Mouse (Mus musculus) hindbrain, embryonic 13.5 days (tissue): ENCODE results near the gene Sh3bp2. TPM values are rescaled to one million over a fixed set of nuclear protein-coding genes. Genes with fewer than 3 reads are reported as not detected.
A peak's percentile ranks its signal among the peaks of the same experiment; 100 is the strongest.
"Not testable (repeated sequence)": the region's sequence is repeated elsewhere in the genome, so short reads cannot be mapped to it uniquely, and the experiment has no call there.

Source experiments
- ATAC-seq: fragments of 200-750 bp; cut with Nextera tagmentation; 2 replicates; pipeline ENCODE4 v1.8.0; 2017; ENCODE audit warnings: moderate TSS enrichment; ENCODE audit not compliant: low FRiP score
- H3K27ac ChIP-seq: fragments of 300-500 bp; sonication (generic); 2 replicates; pipeline ENCODE4 v1.5.1; 2015; ENCODE audit warnings: inconsistent platforms, mild to moderate bottlenecking, moderate library complexity
- H3K27me3 ChIP-seq: fragments of 300-500 bp; sonication (generic); 2 replicates; pipeline ENCODE4 v1.6.1; 2015; ENCODE audit warnings: mild to moderate bottlenecking, inconsistent platforms
- H3K36me3 ChIP-seq: fragments of 300-500 bp; sonication (generic); 2 replicates; pipeline ENCODE4 v1.6.1; 2015; ENCODE audit warnings: mild to moderate bottlenecking, inconsistent platforms
- H3K4me1 ChIP-seq: fragments of 300-500 bp; sonication (generic); replicated peaks from 2 replicates; pipeline ENCODE4 v1.6.1; 2015; ENCODE audit warnings: inconsistent platforms
- H3K4me2 ChIP-seq: fragments of 300-500 bp; sonication (generic); 2 replicates; pipeline ENCODE4 v1.6.1; 2015; ENCODE audit warnings: inconsistent platforms, mild to moderate bottlenecking, moderate library complexity
- H3K4me3 ChIP-seq: fragments of 300-500 bp; sonication (generic); 2 replicates; pipeline ENCODE4 v1.5.1; 2015; ENCODE audit warnings: mild to moderate bottlenecking, inconsistent platforms
- H3K9ac ChIP-seq: fragments of 300-500 bp; sonication (generic); 2 replicates; pipeline ENCODE4 v1.6.1; 2015; ENCODE audit warnings: mild to moderate bottlenecking, inconsistent platforms
- H3K9me3 ChIP-seq: fragments of 300-500 bp; sonication (generic); 2 replicates; pipeline ENCODE4 v1.6.1; 2016; ENCODE audit warnings: inconsistent platforms
- WGBS: fragments of 180-500 bp; shearing (Covaris S2); methylation state at CpG from one replicate; pipeline ENCODE4 v1.1.7; 2015; 5-methylcytosine and 5-hydroxymethylcytosine counted together
- polyA plus RNA-seq: library from polyadenylated mRNA; unstranded; fragments of >200 nt; fragmentation: Nextera tagmentation; extraction: Ambion mirVana; gene quantifications from 2 replicates; pipeline ENCODE4 v1.2.1, GENCODE M21; 2015

Gene Sh3bp2
- polyA plus RNA-seq, 1 experiment from 2014 or later, result 17.1 TPM

GRCm38 (mm10) chr5:34578038-34578655, 52.5 kb downstream of the Sh3bp2 start:
- Histone ChIP-seq H3K4me3 (no peak overlapping the region), H3K27ac (no peak overlapping the region), H3K27me3 (no peaks in the 10 kb centered on the region), H3K36me3 (peaks cover 7% of the 10 kb centered on the region), H3K4me1 (peaks cover 30% of the 10 kb centered on the region), H3K9ac (no peak overlapping the region), H3K4me2 (no peak overlapping the region), H3K9me3 (no peaks in the 10 kb centered on the region)
- ATAC-seq, result no peak
- 96% methylated on average over 7 of the region's 7 CpGs for WGBS

- no peaks in the 10 kb centered on the region for H3K27me3 ChIP-seq
- 93% methylated on average over 3 of the region's 3 CpGs for WGBS
- H3K9ac ChIP-seq, result no peak overlapping the region
- H3K9me3 ChIP-seq, result no peaks in the 10 kb centered on the region
- ATAC-seq, result no peak
- H3K4me2 ChIP-seq, result no peak overlapping the region
- peaks cover 7% of the 10 kb centered on the region for H3K36me3 ChIP-seq
- H3K4me3 ChIP-seq, result no peak overlapping the region
- peaks cover 30% of the 10 kb centered on the region for H3K4me1 ChIP-seq
- H3K27ac ChIP-seq, result no peak overlapping the region
Observed at GRCm38 (mm10) chr5:34579377-34579776, 53.7 kb downstream of the Sh3bp2 start.

- peak overlapping the region; percentile 71 for H3K27ac ChIP-seq
- H3K36me3 ChIP-seq, H3K9me3 ChIP-seq, H3K4me2 ChIP-seq, H3K9ac ChIP-seq, H3K27me3 ChIP-seq, H3K4me3 ChIP-seq: not testable (repeated sequence)
- H3K4me1 ChIP-seq, result peaks cover 15% of the 10 kb centered on the region
- 52% methylated on average over 9 of the region's 10 CpGs for WGBS
- peak; percentile 82 for ATAC-seq
Observed at GRCm38 (mm10) chr5:34581671-34582313, 56.2 kb downstream of the Sh3bp2 start.

- ATAC-seq, result no peak
- Histone ChIP-seq H3K27me3 (no peaks in the 10 kb centered on the region), H3K36me3 (peaks cover 6% of the 10 kb centered on the region), H3K9me3 (no peaks in the 10 kb centered on the region), H3K4me3 (no peak overlapping the region), H3K4me2 (no peak overlapping the region), H3K9ac (no peak overlapping the region), H3K27ac (peak overlapping the region; percentile 71), H3K4me1 (peaks cover 16% of the 10 kb centered on the region)
- WGBS, result 82% methylated on average over 5 of the region's 5 CpGs
Observed at GRCm38 (mm10) chr5:34582314-34582675, 56.7 kb downstream of the Sh3bp2 start.

- no peak overlapping the region for H3K27ac ChIP-seq
- no peak overlapping the region for H3K4me2 ChIP-seq
- H3K9me3 ChIP-seq, result no peaks in the 10 kb centered on the region
- peaks cover 23% of the 10 kb centered on the region for H3K4me1 ChIP-seq
- ATAC-seq, result no peak
- no peaks in the 10 kb centered on the region for H3K27me3 ChIP-seq
- no peak overlapping the region for H3K9ac ChIP-seq
- H3K36me3 ChIP-seq, result no peaks in the 10 kb centered on the region
- 80% methylated on average over 5 of the region's 5 CpGs for WGBS
- no peak overlapping the region for H3K4me3 ChIP-seq
Observed at GRCm38 (mm10) chr5:34585216-34585615, 59.6 kb downstream of the Sh3bp2 start.

GRCm38 (mm10) chr5:34587881-34588280, 62.2 kb downstream of the Sh3bp2 start:
- H3K36me3 ChIP-seq, result no peaks in the 10 kb centered on the region
- H3K4me3 ChIP-seq, result no peak overlapping the region
- no peaks in the 10 kb centered on the region for H3K9me3 ChIP-seq
- H3K27ac ChIP-seq, result no peak overlapping the region
- peaks cover 29% of the 10 kb centered on the region for H3K4me1 ChIP-seq
- no peaks in the 10 kb centered on the region for H3K27me3 ChIP-seq
- WGBS, result 91% methylated on average over 5 of the region's 5 CpGs
- no peak for ATAC-seq
- H3K4me2 ChIP-seq, result no peak overlapping the region
- no peak overlapping the region for H3K9ac ChIP-seq

GRCm38 (mm10) chr5:34590059-34590458, 64.4 kb downstream of the Sh3bp2 start:
- peaks cover 29% of the 10 kb centered on the region for H3K4me1 ChIP-seq
- no peak overlapping the region for H3K9ac ChIP-seq
- H3K27me3 ChIP-seq, result no peaks in the 10 kb centered on the region
- no peaks in the 10 kb centered on the region for H3K9me3 ChIP-seq
- H3K36me3 ChIP-seq, result peaks cover 6% of the 10 kb centered on the region
- ATAC-seq, result no peak
- no peak overlapping the region for H3K4me2 ChIP-seq
- no peak overlapping the region for H3K4me3 ChIP-seq
- H3K27ac ChIP-seq, result no peak overlapping the region
- WGBS, result 13% methylated on average over 5 of the region's 5 CpGs

GRCm38 (mm10) chr5:34590702-34591101, 65.1 kb downstream of the Sh3bp2 start:
- Histone ChIP-seq H3K27ac (no peak overlapping the region), H3K4me2 (no peak overlapping the region), H3K4me3 (no peak overlapping the region), H3K9ac (no peak overlapping the region; the same call in 1 of the 2 replicates), H3K9me3 (no peaks in the 10 kb centered on the region), H3K4me1 (peaks cover 29% of the 10 kb centered on the region), H3K36me3 (peaks cover 6% of the 10 kb centered on the region), H3K27me3 (no peaks in the 10 kb centered on the region)
- no peak for ATAC-seq
- 39% methylated on average over 4 of the region's 4 CpGs for WGBS

- WGBS, result 17% methylated on average over 5 of the region's 5 CpGs
- 0 out of 2 replicates have a peak overlapping the region, but pooled peaks have one; percentile 37 for H3K27ac ChIP-seq
- H3K4me1 ChIP-seq, result peaks cover 27% of the 10 kb centered on the region
- H3K36me3 ChIP-seq, result peaks cover 6% of the 10 kb centered on the region
- no peaks in the 10 kb centered on the region for H3K9me3 ChIP-seq
- ATAC-seq, result no peak
- no peak overlapping the region for H3K4me3 ChIP-seq
- no peak overlapping the region for H3K9ac ChIP-seq
- H3K4me2 ChIP-seq, result no peak overlapping the region
- no peaks in the 10 kb centered on the region for H3K27me3 ChIP-seq
Observed at GRCm38 (mm10) chr5:34591388-34592004, 65.9 kb downstream of the Sh3bp2 start.

- H3K9ac ChIP-seq, H3K9me3 ChIP-seq, ATAC-seq, H3K4me3 ChIP-seq, H3K4me2 ChIP-seq, H3K27ac ChIP-seq, H3K27me3 ChIP-seq, H3K36me3 ChIP-seq: not testable (repeated sequence)
- 88% methylated on average over 5 of the region's 5 CpGs for WGBS
- peaks cover 23% of the 10 kb centered on the region for H3K4me1 ChIP-seq
Observed at GRCm38 (mm10) chr5:34592224-34592623, 66.6 kb downstream of the Sh3bp2 start.

- ATAC-seq, result no peak
- H3K36me3 ChIP-seq, result peaks cover 8% of the 10 kb centered on the region
- peaks cover 19% of the 10 kb centered on the region for H3K4me1 ChIP-seq
- no peak overlapping the region for H3K4me3 ChIP-seq
- WGBS, result 92% methylated on average over 6 of the region's 6 CpGs
- no peak overlapping the region for H3K4me2 ChIP-seq
- H3K27me3 ChIP-seq, result no peaks in the 10 kb centered on the region
- H3K9me3 ChIP-seq, result no peaks in the 10 kb centered on the region
- no peak overlapping the region for H3K27ac ChIP-seq
- no peak overlapping the region for H3K9ac ChIP-seq
Observed at GRCm38 (mm10) chr5:34592666-34593065, 67.0 kb downstream of the Sh3bp2 start.

- no peak overlapping the region for H3K27ac ChIP-seq
- WGBS, result 97% methylated on average over 9 of the region's 9 CpGs
- no peak for ATAC-seq
- H3K36me3 ChIP-seq, result peaks cover 14% of the 10 kb centered on the region
- H3K4me2 ChIP-seq, result no peak overlapping the region
- no peaks in the 10 kb centered on the region for H3K9me3 ChIP-seq
- H3K27me3 ChIP-seq, result no peaks in the 10 kb centered on the region
- peaks cover 19% of the 10 kb centered on the region for H3K4me1 ChIP-seq
- no peak overlapping the region for H3K9ac ChIP-seq
- no peak overlapping the region for H3K4me3 ChIP-seq
Observed at GRCm38 (mm10) chr5:34593202-34593727, 67.6 kb downstream of the Sh3bp2 start.
